Mouse (Mus musculus): ENCODE data around the gene Spint5.
"Not testable (repeated sequence)": the region's sequence is repeated elsewhere in the genome, so short reads cannot be mapped to it uniquely, and the experiment has no call there.

The Spint5 gene

GRCm38 (mm10) chr2:164715005-164715404 is at the start of gene Spint5:
Gene Spint5 (plus strand): TSS chr2:164715305.
- DNase-seq (ENCODE audit: low read depth): no peak

GRCm38 (mm10) chr2:164670261-164670660 is 44.8 kb upstream of the Spint5 start:
- DNase-seq (ENCODE audit: low read depth): no peak

- DNase-seq (ENCODE audit: low read depth): no peak
Observed at GRCm38 (mm10) chr2:164670938-164671337, 44.2 kb upstream of the Spint5 start.

- DNase-seq (ENCODE audit: low read depth): no peak
Observed at GRCm38 (mm10) chr2:164673987-164674386, 41.1 kb upstream of the Spint5 start, which contains the start of gene Wfdc11. Gene Wfdc11 (minus strand): TSS chr2:164674087.

- peak; percentile 6 for DNase-seq (ENCODE audit: low read depth)
Observed at GRCm38 (mm10) chr2:164676103-164676502, 39.0 kb upstream of the Spint5 start.

- DNase-seq (ENCODE audit: low read depth): no peak
Observed at GRCm38 (mm10) chr2:164676916-164677685, 38.0 kb upstream of the Spint5 start.

- peak; percentile 64 for DNase-seq (ENCODE audit: low read depth)
Observed at GRCm38 (mm10) chr2:164678848-164679625, 36.1 kb upstream of the Spint5 start.

GRCm38 (mm10) chr2:164679906-164680305 is 35.2 kb upstream of the Spint5 start:
- DNase-seq (ENCODE audit: low read depth): peak; percentile 4

- no peak for DNase-seq (ENCODE audit: low read depth)
Observed at GRCm38 (mm10) chr2:164684807-164685206, 30.3 kb upstream of the Spint5 start, which contains the start of gene Wfdc13. Gene Wfdc13 (plus strand): TSS chr2:164685107.

DNA sequence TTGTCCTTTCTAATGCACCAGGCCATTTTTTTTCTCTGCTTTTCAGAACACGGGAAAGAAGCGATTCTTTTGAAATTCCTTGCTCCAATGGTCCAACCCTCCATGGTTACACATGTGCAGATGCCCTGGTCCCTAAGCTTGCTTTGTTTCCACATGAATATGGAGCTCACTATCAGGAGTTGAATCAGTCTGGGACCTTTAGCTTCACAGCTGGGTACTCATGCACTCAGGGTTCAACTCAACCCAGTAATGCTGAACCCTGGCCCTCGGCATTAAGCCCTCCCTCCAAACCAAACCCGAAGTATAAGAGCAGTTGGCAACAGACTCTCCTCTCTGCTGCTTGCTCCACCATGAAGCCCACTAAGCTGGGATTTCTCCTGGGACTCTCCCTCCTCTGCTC is 16.9 kb upstream of the Spint5 start, which contains the start of gene Spint4:
Spint4 (plus strand) TSS at position 301 of the 400 bp plus-strand sequence.
- DNase-seq (ENCODE audit: low read depth): no peak

- DNase-seq (ENCODE audit: low read depth): no peak
Observed at GRCm38 (mm10) chr2:164700959-164701358, 14.1 kb upstream of the Spint5 start.

DNA sequence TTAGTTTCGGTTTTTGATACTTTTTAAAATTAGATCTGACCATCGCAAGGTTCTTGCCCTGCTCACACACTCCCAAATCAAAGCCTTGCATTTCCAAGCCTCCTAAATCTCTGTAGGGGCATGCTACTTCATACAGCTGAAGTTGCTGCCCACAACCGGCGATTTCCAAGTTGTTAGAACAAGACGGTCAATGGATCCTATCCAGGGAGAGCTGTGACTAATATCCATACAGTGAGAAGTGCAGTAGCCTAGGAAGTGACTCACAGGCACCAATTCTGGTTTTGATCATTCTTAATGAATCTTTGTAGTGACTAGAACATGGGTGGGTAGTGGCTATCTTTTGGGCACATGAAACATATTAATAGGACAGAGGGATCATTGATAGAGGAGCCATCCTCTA is 13.3 kb upstream of the Spint5 start:
- no peak for DNase-seq (ENCODE audit: low read depth)

DNA sequence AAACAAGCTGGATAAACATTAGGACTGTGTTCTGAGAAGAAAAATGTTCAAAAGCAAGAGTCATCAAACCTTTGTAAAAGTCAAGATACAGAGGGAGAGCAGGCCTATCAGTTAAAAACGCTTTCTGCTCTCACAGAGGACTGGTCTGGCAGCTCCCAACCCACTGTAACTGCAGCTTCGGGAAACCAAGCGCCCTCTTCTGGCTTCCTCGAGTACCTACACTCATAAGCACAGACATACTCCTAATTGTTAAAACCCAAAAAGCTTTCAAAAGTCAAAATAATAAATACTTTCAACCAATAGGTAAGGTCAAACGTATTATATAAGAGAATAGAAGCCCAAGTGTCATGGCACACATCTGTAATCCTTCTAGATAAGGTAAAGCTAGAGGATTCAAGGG is 10.9 kb upstream of the Spint5 start:
- no peak for DNase-seq (ENCODE audit: low read depth)

DNA sequence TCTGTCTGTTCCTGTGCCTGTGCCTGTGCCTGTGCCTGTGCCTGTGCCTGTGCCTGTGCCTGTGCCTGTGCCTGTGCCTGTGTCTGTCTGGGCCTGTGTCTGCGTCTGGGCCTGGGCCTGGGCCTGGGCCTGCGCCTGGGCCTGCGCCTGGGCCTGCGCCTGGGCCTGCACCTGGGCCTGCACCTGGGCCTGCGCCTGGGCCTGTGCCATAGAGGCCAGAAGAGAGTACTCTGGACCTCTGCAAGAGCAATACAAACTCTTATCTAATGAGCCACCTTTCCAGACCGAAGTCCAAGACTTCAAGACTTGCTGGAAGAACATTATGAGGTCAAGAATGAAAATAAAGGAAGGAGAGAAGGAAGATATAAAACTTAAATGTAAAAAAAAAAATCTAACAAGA is 9.8 kb upstream of the Spint5 start:
- DNase-seq (ENCODE audit: low read depth): no peak

DNA sequence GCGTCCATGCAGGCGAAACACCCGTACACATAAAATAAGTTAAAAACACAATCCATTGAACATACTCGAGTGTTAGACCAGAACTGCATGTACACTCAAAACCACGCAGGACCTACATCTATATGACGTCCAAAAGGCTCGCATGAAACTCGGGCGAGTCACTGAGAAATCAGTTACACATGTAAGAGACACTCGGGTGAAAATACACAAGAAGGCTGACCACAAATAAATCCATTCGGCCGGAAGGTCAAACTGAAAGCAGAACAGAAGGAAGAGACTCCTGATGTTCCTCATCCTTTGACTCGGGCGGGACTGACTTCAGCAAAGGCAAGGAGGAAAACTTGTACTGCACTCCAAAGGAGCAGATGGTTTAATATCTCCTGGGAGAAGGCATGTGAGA is 9.1 kb upstream of the Spint5 start:
- no peak for DNase-seq (ENCODE audit: low read depth)

DNA sequence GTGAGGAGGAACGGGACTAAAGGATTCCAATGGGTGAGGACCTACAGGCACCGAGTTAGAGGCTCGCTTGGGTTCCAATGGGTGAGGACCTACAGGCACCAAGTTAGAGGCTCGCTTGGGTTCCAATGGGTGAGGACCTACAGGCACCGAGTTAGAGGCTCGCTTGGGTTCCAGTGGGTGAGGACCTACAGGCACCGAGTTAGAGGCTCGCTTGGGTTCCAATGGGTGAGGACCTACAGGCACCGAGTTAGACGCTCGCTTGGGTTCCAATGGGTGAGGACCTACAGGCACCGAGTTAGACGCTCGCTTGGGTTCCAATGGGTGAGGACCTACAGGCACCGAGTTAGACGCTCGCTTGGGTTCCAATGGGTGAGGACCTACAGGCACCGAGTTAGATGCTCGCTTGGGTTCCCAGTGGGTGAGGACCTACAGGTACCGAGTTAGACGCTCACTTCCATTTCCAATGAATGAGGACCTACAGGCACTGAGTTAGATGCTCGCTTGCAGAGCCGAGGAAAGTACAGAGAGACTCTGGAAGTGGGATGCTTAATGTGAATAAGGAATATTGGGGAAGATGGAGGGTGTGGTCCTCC is 1.2 kb downstream of the Spint5 start:
- not testable (repeated sequence) for DNase-seq (ENCODE audit: low read depth)

DNA sequence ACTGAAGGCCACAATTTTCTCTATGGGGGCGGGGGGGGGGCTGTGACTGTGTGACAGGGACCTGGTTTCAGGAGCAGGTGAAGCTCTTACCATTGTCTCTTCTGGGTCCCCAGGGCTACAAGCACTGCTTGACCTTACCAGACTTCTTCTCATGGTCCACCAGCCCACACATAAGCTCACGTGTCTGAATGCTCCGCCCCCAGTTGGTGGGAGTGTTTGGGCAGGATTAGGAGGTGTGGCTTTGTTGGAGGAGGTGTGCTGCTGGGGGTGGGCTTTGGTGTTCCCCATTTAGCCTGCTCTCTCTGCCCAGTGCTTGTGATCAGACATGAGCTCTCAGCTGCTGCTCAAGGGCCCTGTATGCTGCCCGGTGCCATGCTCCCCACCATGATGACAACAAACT is 8.2 kb downstream of the Spint5 start:
- no peak for DNase-seq (ENCODE audit: low read depth)

DNA sequence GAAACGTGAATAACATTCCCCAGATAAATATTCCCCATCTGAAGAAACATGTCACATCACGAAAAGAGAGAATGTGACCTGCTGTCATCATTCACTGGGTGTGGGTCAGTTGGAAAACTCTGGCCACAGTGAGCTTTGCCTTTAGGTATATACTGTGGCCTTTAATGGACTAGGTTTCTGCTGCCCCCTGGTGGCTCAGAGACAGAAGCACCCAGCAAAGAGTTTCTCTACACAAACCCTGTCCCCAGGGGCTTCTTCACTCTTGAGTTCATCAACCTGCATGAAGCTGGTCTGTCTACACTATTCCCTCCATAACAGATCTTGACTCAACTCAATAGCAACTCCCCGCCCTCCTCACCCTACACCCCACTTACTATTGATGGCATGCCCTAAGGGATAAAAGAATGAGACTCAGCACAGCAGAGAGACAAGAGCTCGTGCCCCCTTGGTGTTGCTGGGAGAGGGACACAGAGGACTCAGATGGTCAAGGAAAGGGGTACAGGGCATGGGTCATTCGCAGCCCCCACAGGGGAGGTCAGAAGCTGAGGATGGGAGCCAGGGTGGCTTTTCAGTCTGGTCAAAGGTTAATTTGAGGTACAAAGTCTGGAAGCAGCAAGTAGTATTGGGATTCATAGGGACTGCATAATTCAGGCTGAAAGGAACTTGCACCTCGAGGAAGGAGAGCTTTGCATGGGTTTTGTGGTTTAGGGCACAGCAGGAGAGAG is 11.0 kb downstream of the Spint5 start:
- DNase-seq (ENCODE audit: low read depth): peak; percentile 68

GRCm38 (mm10) chr2:164731719-164732118 is 16.6 kb downstream of the Spint5 start:
- DNase-seq (ENCODE audit: low read depth): no peak

GRCm38 (mm10) chr2:164733259-164733658 is 18.2 kb downstream of the Spint5 start:
- no peak for DNase-seq (ENCODE audit: low read depth)

DNA sequence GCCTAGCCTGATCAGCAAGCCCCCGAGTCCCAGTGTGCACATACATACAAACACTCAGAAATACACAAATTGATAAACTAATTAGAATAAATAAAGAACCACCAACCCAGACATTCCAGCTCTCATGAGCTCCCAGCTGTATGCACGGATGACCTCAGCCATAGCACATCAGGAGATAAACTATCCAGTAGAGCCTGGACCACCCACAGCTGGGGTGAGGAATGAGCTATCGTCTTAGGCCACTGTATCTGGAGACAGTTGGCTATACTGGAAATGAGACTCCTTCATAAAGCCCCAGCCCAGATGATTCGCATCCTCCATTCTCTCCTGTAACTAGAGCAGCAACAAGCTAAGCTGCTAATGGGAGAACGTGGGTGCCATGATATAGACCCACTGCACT is 19.7 kb downstream of the Spint5 start:
- DNase-seq (ENCODE audit: low read depth): no peak

- no peak for DNase-seq (ENCODE audit: low read depth)
Observed at GRCm38 (mm10) chr2:164735446-164735845, 20.3 kb downstream of the Spint5 start.
